Mouse (Mus musculus) ES-E14 (cell line): ENCODE measurements at regions not wholly inside any gene's neighbourhood (a gene's known extent, or its start where the extent isn't known, plus 50 kb on each side); places are given as distances from the start of the nearest gene placed in this dataset.

ENCODE experiments used
- DNase-seq: peaks from one replicate; pipeline ENCODE4 v3.0.0-alpha.2; 2013; ENCODE audit warnings: low read depth, low spot score
- H3K27ac ChIP-seq: 2 replicates; pipeline ENCODE4 v1.5.1; 2012; ENCODE audit warnings: low read depth, mild to moderate bottlenecking, low read length, moderate library complexity, mixed read lengths; ENCODE audit not compliant: poor library complexity, insufficient read depth, severe bottlenecking
- H3K36me3 ChIP-seq: 2 replicates; pipeline ENCODE4 v1.6.1; 2012; ENCODE audit warnings: mild to moderate bottlenecking, low read length, moderate library complexity, mixed read lengths; ENCODE audit not compliant: control insufficient read depth, poor library complexity, insufficient read depth, severe bottlenecking
- H3K4me1 ChIP-seq, 2 experiments: fragments of 150-350 bp in 1 of 2; sonication (generic) in 1 of 2; 2 replicates each; pipeline ENCODE4 v1.6.1; 2012; ENCODE audit warnings: low read length in 2 of 2, mild to moderate bottlenecking in 1 of 2, mixed read lengths in 1 of 2; ENCODE audit not compliant: control insufficient read depth in 2 of 2, insufficient read depth in 2 of 2, poor library complexity in 1 of 2
- H3K4me3 ChIP-seq, 2 experiments: fragments of 150-350 bp in 1 of 2; sonication (generic) in 1 of 2; 2 replicates each; pipeline ENCODE4 v1.5.1; 2012; ENCODE audit warnings: low read length in 2 of 2, low read depth in 1 of 2, mild to moderate bottlenecking in 1 of 2, mixed read lengths in 1 of 2; ENCODE audit not compliant: insufficient read depth in 1 of 2, poor library complexity in 1 of 2, severe bottlenecking in 1 of 2
- H3K9ac ChIP-seq: 2 replicates; pipeline ENCODE4 v1.6.1; 2012; ENCODE audit warnings: low read depth, mild to moderate bottlenecking, low read length, mixed read lengths; ENCODE audit not compliant: poor library complexity, insufficient read depth, severe bottlenecking
- H3K9me3 ChIP-seq: fragments of 150-350 bp; sonication (generic); 2 replicates; pipeline ENCODE4 v1.6.1; 2012; ENCODE audit warnings: low read depth, mild to moderate bottlenecking, low read length; ENCODE audit not compliant: control insufficient read depth, insufficient read depth
- CHD2 ChIP-seq: IDR thresholded peaks from 2 replicates; pipeline ENCODE4 v1.6.1; 2014; ENCODE audit warnings: mild to moderate bottlenecking, low read depth, low read length, inconsistent platforms
- HCFC1 ChIP-seq: IDR thresholded peaks from 2 replicates; pipeline ENCODE4 v1.6.1; 2012; ENCODE audit warnings: low read length, inconsistent platforms, borderline replicate concordance; ENCODE audit not compliant: insufficient read depth
- MAFK ChIP-seq: IDR thresholded peaks from 2 replicates; pipeline ENCODE4 v1.6.1; 2014; ENCODE audit warnings: mild to moderate bottlenecking, low read depth, low read length, inconsistent platforms; ENCODE audit not compliant: insufficient read depth
- ZC3H11A ChIP-seq: IDR thresholded peaks from 2 replicates; pipeline ENCODE4 v1.6.1; 2012; ENCODE audit warnings: low read depth, mild to moderate bottlenecking, inconsistent platforms, low read length, borderline replicate concordance
- ZNF384 ChIP-seq: IDR thresholded peaks from 2 replicates; pipeline ENCODE4 v1.6.1; 2012; ENCODE audit warnings: low read depth, low read length, inconsistent platforms
- in situ Hi-C, 2 experiments: fragments of 600-800 bp; cut with MboI; formaldehyde crosslinking; loops; one replicate each; pipeline ENCODE4 v1.15.1; 2025; ENCODE audit warnings: low sequenced_read_pairs in 2 of 2, inconsistent platforms in 1 of 2; ENCODE audit not compliant: unreplicated experiment in 2 of 2

DNA sequence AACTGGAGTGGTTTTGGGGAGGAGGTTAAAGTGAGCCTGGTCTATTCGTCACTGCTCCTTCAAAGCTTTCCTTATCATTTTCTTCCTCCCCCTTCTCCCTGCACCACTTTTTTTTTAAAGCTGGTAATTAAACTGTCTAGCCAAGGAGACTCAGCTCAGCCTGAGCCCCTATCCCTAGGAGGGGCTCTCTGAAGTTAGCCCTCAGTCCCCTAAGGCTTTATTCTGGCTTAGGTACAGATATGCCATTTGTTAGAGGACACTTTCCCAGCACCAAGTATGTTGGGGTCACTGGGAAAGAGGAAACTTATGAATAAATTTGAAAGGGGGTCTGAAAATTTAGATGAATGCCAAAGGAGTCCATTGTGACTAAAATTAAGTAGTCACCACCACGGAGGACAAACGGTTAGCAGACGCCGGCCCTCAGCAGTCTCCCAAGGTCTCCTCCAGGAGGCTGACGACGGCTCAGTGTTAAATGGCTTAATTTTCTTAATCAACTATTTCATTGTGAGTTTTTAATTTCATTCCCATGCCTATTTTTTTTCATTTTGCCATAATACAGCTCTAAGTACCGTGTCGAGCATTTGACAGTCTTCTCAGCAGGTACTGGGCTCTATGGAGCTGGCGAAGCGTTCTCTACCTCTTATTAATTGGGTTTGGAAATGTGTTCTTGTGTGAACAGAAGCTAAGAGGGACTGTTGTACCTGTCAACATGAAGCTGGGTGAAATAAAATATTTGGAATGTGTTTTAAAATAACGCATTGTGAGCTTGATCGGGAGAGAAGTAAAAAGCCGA, 370.6 kb upstream of the Cited2 start:
- TF ChIP-seq CHD2 (no peak), ZC3H11A (no peak), HCFC1 (no peak), ZNF384 (no peak), MAFK (no peak)
- no peak overlapping the region for H3K27ac ChIP-seq
- no peak overlapping the region for H3K4me3 ChIP-seq
- no peaks in the 10 kb centered on the region for H3K9me3 ChIP-seq
- H3K36me3 ChIP-seq, result no peaks in the 10 kb centered on the region
- no peaks in the 10 kb centered on the region for H3K4me1 ChIP-seq
- H3K9ac ChIP-seq, result no peak overlapping the region
- in situ Hi-C loops, result no loop called here
- no peak for DNase-seq

GRCm38 (mm10) chr10:17355476-17355875, 367.5 kb upstream of the Cited2 start:
- no peak for DNase-seq
- H3K36me3 ChIP-seq, result no peaks in the 10 kb centered on the region
- no peak overlapping the region for H3K27ac ChIP-seq
- no peaks in the 10 kb centered on the region for H3K9me3 ChIP-seq
- in situ Hi-C loops, result no loop called here
- H3K4me3 ChIP-seq, result no peak overlapping the region
- H3K4me1 ChIP-seq, result no peaks in the 10 kb centered on the region
- H3K9ac ChIP-seq, result no peak overlapping the region
- TF ChIP-seq ZNF384 (no peak), CHD2 (no peak), HCFC1 (no peak), MAFK (no peak), ZC3H11A (no peak)

DNA sequence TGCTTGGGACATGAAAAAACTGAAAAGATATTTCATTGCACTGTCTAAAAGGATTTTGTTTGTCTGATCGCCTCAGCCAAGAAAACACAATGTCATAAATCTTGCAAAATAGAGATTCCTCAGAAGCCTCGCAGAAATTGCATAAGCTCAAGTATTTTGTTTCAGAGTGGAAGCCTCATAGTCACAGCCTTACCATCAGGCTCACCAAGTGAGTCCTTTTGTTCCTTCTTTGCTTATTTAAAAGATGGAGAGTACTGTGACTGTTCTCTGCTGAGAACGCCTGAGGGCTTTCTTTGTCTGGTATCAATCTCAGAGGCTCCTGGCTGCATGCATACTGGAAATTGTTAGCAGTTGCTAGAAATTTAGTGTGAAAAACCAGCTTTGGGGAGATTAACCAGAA, 367.0 kb upstream of the Cited2 start:
- Histone ChIP-seq H3K27ac (no peak overlapping the region), H3K36me3 (no peaks in the 10 kb centered on the region), H3K9ac (no peak overlapping the region), H3K4me1 (no peaks in the 10 kb centered on the region), H3K9me3 (no peaks in the 10 kb centered on the region), H3K4me3 (no peak overlapping the region)
- in situ Hi-C loops, result no loop called here
- DNase-seq, result no peak
- TF ChIP-seq HCFC1 (no peak), MAFK (no peak), CHD2 (no peak), ZNF384 (no peak), ZC3H11A (no peak)

- in situ Hi-C loops, result no loop called here
- H3K9me3 ChIP-seq, result no peaks in the 10 kb centered on the region
These were observed 360.4 kb upstream of the Cited2 start for GRCm38 (mm10) chr10:17362643-17363042.

More at GRCm38 (mm10) chr10:17362643-17363042, 360.4 kb upstream of the Cited2 start:
- no peak overlapping the region for H3K27ac ChIP-seq
- no peak overlapping the region for H3K9ac ChIP-seq
- no peak for DNase-seq
- H3K36me3 ChIP-seq, result no peaks in the 10 kb centered on the region
- TF ChIP-seq ZC3H11A (no peak), CHD2 (no peak), MAFK (no peak), ZNF384 (no peak), HCFC1 (no peak)
- H3K4me1 ChIP-seq, result no peaks in the 10 kb centered on the region
- no peak overlapping the region for H3K4me3 ChIP-seq
